Mouse (Mus musculus): ENCODE measurements around the gene Cox7a1. TPM values are rescaled to one million over a fixed set of nuclear protein-coding genes. Genes with fewer than 3 reads are reported as not detected.

Cox7a1 gene
- total and polyA plus RNA-seq, 2 experiments, result 2.8 to 6.1 TPM

DNA sequence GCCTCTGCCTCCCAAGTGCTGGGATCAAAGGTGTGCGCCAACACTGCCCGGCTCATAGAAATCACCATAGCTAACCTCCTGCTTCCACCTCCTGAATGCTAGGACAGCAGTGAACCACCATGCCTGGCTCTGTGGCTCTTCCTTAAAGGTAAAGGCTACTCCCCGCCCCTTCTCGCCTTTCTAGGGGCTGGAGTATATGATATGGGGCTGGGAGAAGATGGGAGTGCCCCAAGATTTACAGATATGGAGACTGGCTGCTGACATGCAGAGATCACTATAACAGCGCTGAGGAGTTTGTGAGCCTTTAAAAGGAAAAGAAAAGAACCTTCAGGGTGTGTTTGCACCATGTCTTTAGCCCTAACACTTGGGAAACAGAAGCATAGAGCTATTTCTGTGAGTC lies 38.3 kb downstream of the Cox7a1 start:
- Histone ChIP-seq H3K27ac (replicated peaks; ENCODE audit: insufficient read depth, low read depth, low read length) (no peak overlapping the region), H3K4me1 (ENCODE audit: control insufficient read depth, insufficient read depth, low read length) (peaks cover 3% of the 10 kb centered on the region; the same call in 1 of the 2 replicates), H3K4me3 (ENCODE audit: insufficient read depth, low read depth, low read length) (no peak overlapping the region), H3K79me2 (ENCODE audit: control insufficient read depth, insufficient read depth, low read length) (no peaks in the 10 kb centered on the region), H3K36me3 (ENCODE audit: control insufficient read depth, insufficient read depth, low read length) (peaks cover 13% of the 10 kb centered on the region), H3K9ac (ENCODE audit: low read depth, low read length) (no peak overlapping the region), H3K27me3 (ENCODE audit: control insufficient read depth, insufficient read depth, low read length) (no peaks in the 10 kb centered on the region)
- DNase-seq (ENCODE audit: extremely low read depth, low read depth, low spot score), result no peak
- no peak for TF ChIP-seq CTCF (IDR thresholded peaks at IDR 0.05; ENCODE audit: low read depth, low read length)
- no peak for TF ChIP-seq POLR2A (IDR thresholded peaks at IDR 0.05; ENCODE audit: extremely low read depth, insufficient read depth, low read length)
- WGBS, result 94% methylated on average over 5 of the region's 5 CpGs

DNA sequence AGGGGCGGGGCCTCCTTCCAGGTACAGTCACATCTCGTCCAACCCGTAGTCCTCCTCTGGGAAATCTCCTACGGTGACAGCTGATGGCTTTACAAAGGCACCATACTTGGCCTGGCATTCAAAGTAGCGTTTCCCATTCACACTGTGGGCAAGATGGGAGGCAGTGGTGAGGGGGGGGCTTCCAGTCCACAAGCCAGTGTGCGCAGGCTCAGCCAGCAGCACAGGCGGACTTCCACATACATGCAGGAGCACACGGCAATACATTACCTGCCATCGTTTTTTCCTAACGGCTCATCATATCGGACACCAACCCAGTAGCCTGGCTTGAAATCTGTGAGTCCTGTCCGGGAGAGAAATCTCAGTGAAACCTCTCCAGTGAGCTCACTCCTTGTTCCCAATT lies 40.3 kb downstream of the Cox7a1 start:
- H3K9ac ChIP-seq (ENCODE audit: low read depth, low read length), result no peak overlapping the region
- H3K27ac ChIP-seq (replicated peaks; ENCODE audit: insufficient read depth, low read depth, low read length), result no peak overlapping the region
- 94% methylated on average over 12 of the region's 12 CpGs for WGBS
- no peaks in the 10 kb centered on the region for H3K79me2 ChIP-seq (ENCODE audit: control insufficient read depth, insufficient read depth, low read length)
- no peaks in the 10 kb centered on the region for H3K27me3 ChIP-seq (ENCODE audit: control insufficient read depth, insufficient read depth, low read length)
- H3K4me3 ChIP-seq (ENCODE audit: insufficient read depth, low read depth, low read length), result no peak overlapping the region
- H3K36me3 ChIP-seq (ENCODE audit: control insufficient read depth, insufficient read depth, low read length), result peaks cover 13% of the 10 kb centered on the region
- TF ChIP-seq POLR2A (IDR thresholded peaks at IDR 0.05; ENCODE audit: extremely low read depth, insufficient read depth, low read length) (no peak), CTCF (IDR thresholded peaks at IDR 0.05; ENCODE audit: low read depth, low read length) (no peak)
- H3K4me1 ChIP-seq (ENCODE audit: control insufficient read depth, insufficient read depth, low read length), result peaks cover 2% of the 10 kb centered on the region; the same call in 1 of the 2 replicates
- no peak for DNase-seq (ENCODE audit: extremely low read depth, low read depth, low spot score)

DNA sequence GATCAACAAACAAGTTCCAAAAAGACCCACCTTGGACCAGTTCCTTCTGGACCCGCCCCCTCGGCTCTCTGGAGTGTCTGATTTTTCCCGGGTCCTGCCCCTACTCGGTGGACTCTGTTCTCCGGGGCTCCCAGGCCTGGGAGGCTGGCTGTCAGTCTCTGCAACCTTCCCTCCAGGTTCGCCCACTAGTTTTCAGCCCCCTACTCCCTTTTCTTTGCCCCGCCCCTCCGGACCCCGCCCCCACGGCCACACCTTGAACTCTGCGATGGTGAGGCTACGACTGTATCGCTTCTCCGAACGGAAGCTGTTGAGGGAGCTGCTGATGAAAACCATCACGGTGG lies 47.4 kb downstream of the Cox7a1 start:
- Histone ChIP-seq H3K4me1 (ENCODE audit: control insufficient read depth, insufficient read depth, low read length) (peaks cover 13% of the 10 kb centered on the region), H3K27ac (replicated peaks; ENCODE audit: insufficient read depth, low read depth, low read length) (no peak overlapping the region), H3K9ac (ENCODE audit: low read depth, low read length) (peak overlapping the region; percentile 61), H3K27me3 (ENCODE audit: control insufficient read depth, insufficient read depth, low read length) (no peaks in the 10 kb centered on the region), H3K4me3 (ENCODE audit: insufficient read depth, low read depth, low read length) (peak overlapping the region; percentile 73), H3K79me2 (ENCODE audit: control insufficient read depth, insufficient read depth, low read length) (no peaks in the 10 kb centered on the region), H3K36me3 (ENCODE audit: control insufficient read depth, insufficient read depth, low read length) (no peaks in the 10 kb centered on the region; the same call in 1 of the 2 replicates)
- 2% methylated on average over 16 of the region's 16 CpGs for WGBS
- no peak for DNase-seq (ENCODE audit: extremely low read depth, low read depth, low spot score)
- no peak for TF ChIP-seq POLR2A (IDR thresholded peaks at IDR 0.05; ENCODE audit: extremely low read depth, insufficient read depth, low read length)
- no peak for TF ChIP-seq CTCF (IDR thresholded peaks at IDR 0.05; ENCODE audit: low read depth, low read length)

DNA sequence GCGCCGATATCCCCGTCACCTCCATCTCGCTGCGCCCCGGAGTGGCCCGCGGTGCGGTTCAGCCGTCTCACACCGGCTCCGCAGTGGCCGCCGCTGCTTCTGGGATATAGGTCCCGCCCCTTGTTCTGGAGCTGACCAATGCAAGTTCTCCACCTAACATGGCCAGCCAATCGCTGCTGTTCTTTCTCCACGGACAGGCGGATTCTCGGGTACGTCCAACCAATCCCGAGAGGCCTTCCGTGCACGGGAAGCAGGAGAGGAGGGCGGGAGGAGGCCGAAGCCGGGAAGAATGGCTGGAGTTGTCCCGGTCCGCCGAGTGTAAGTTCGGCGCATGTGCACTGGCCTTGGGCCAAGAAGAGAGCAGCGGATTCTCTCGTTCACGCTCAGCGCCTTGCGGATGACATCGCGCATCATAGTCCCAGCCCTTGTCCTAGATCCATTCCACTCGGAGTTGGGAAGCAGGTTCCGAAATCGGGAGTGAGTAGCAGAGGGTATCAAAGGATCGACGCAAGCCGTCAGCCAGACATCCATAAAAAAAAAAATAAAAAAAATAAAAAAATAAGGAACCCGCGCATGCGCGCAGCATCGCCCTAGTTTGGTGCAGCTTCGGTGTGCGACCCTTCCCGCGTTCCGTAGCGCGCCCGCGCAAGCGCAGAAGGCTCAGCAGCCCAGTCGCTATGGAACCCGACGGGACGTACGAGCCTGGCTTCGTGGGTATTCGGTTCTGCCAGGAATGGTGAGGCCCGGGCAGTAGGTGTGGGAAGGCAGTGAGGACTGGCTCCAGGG lies 47.9 kb downstream of the Cox7a1 start, which contains the start of the genes Polr2i and Tbcb:
Polr2i (plus strand) TSS at position 280 of the 786 bp plus-strand sequence.
Tbcb (minus strand) TSS at position 604 of the 786 bp plus-strand sequence.
- under 1% methylated on average over 67 of the region's 67 CpGs for WGBS
- peaks cover 13% of the 10 kb centered on the region for H3K4me1 ChIP-seq (ENCODE audit: control insufficient read depth, insufficient read depth, low read length)
- H3K4me3 ChIP-seq (ENCODE audit: insufficient read depth, low read depth, low read length), result peak within 1 kb of the TSS; percentile 73
- TF ChIP-seq POLR2A (IDR thresholded peaks at IDR 0.05; ENCODE audit: extremely low read depth, insufficient read depth, low read length) (peak; percentile 67), CTCF (IDR thresholded peaks at IDR 0.05; ENCODE audit: low read depth, low read length) (no peak)
- peak; percentile 98 for DNase-seq (ENCODE audit: extremely low read depth, low read depth, low spot score)
- no peaks in the 10 kb centered on the region for H3K79me2 ChIP-seq (ENCODE audit: control insufficient read depth, insufficient read depth, low read length)
- H3K27me3 ChIP-seq (ENCODE audit: control insufficient read depth, insufficient read depth, low read length), result no peaks in the 10 kb centered on the region
- peak within 1 kb of the TSS; percentile 80 for H3K9ac ChIP-seq (ENCODE audit: low read depth, low read length)
- peak within 1 kb of the TSS; percentile 78 for H3K27ac ChIP-seq (replicated peaks; ENCODE audit: insufficient read depth, low read depth, low read length)
- H3K36me3 ChIP-seq (ENCODE audit: control insufficient read depth, insufficient read depth, low read length), result no peaks in the 10 kb centered on the region; the same call in 1 of the 2 replicates

DNA sequence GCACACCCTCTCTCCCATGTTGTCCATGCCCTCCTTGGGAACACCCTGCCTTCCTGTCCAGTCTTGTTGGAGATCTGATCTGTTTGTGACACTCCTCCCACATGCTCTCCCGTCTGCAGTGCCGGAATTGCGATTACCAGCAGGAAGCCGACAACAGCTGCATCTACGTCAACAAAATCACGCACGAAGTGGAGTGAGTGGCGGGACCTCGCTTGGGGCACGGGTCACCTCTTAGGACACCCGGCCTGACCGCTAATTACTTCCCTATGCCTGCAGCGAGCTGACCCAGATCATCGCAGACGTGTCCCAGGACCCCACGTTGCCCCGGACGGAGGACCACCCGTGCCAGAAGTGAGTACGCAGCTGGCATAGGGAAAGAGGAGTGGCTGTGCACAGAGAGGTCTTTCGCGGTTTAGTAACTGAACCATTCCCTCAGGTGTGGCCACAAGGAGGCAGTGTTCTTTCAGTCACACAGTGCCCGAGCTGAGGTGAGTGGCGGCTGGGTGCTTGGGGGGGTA lies 48.7 kb downstream of the Cox7a1 start:
- TF ChIP-seq POLR2A (IDR thresholded peaks at IDR 0.05; ENCODE audit: extremely low read depth, insufficient read depth, low read length), result no peak
- TF ChIP-seq CTCF (IDR thresholded peaks at IDR 0.05; ENCODE audit: low read depth, low read length), result peak; percentile 74
- H3K36me3 ChIP-seq (ENCODE audit: control insufficient read depth, insufficient read depth, low read length), result no peaks in the 10 kb centered on the region; the same call in 1 of the 2 replicates
- no peaks in the 10 kb centered on the region for H3K27me3 ChIP-seq (ENCODE audit: control insufficient read depth, insufficient read depth, low read length)
- H3K4me3 ChIP-seq (ENCODE audit: insufficient read depth, low read depth, low read length), result peak overlapping the region; percentile 67
- no peaks in the 10 kb centered on the region for H3K79me2 ChIP-seq (ENCODE audit: control insufficient read depth, insufficient read depth, low read length)
- 2% methylated on average over 24 of the region's 24 CpGs for WGBS
- peak overlapping the region; percentile 77 for H3K27ac ChIP-seq (replicated peaks; ENCODE audit: insufficient read depth, low read depth, low read length)
- DNase-seq (ENCODE audit: extremely low read depth, low read depth, low spot score), result peak; percentile 76
- peak overlapping the region; percentile 80 for H3K9ac ChIP-seq (ENCODE audit: low read depth, low read length)
- peaks cover 13% of the 10 kb centered on the region for H3K4me1 ChIP-seq (ENCODE audit: control insufficient read depth, insufficient read depth, low read length)
